Mouse (Mus musculus) liver, adult 2 months (tissue): ENCODE data around the gene Foxp1.

Experiments used
- CTCF ChIP-seq: fragments of 200-500 bp; IDR thresholded peaks from 2 replicates; pipeline ENCODE4 v1.5.1; 2011; ENCODE audit warnings: low read depth, low read length, control low read depth
- POLR2A ChIP-seq: fragments of 200-500 bp; IDR thresholded peaks from 2 replicates; pipeline ENCODE4 v1.6.1; 2011; ENCODE audit warnings: low read length, control low read depth; ENCODE audit not compliant: insufficient read depth; ENCODE audit errors: extremely low read depth

GRCm38 (mm10) chr6:99532458-99532857 lies 9.9 kb upstream of the Foxp1 start:
- TF ChIP-seq POLR2A (no peak), CTCF (no peak)
